Mouse (Mus musculus): ENCODE data around the gene Alk.

Gene Alk

GRCm38 (mm10) chr17:71973704-71974103, 630.7 kb downstream of the Alk start:
- DNase-seq (ENCODE audit: low read depth): no peak

- no peak for DNase-seq (ENCODE audit: low read depth)
Measured at GRCm38 (mm10) chr17:71967356-71967755, 637.1 kb downstream of the Alk start.

- DNase-seq (ENCODE audit: low read depth): peak; percentile 15
Measured at GRCm38 (mm10) chr17:71965733-71966606, 638.5 kb downstream of the Alk start.

- no peak for DNase-seq (ENCODE audit: low read depth)
Measured at GRCm38 (mm10) chr17:71964610-71965009, 639.8 kb downstream of the Alk start.

- no peak for DNase-seq (ENCODE audit: low read depth)
Measured at GRCm38 (mm10) chr17:71962746-71963145, 641.7 kb downstream of the Alk start.

- no peak for DNase-seq (ENCODE audit: low read depth)
Measured at GRCm38 (mm10) chr17:71955011-71955410, 649.4 kb downstream of the Alk start.

GRCm38 (mm10) chr17:71954217-71954844, 650.1 kb downstream of the Alk start:
- DNase-seq (ENCODE audit: low read depth): no peak

- no peak for DNase-seq (ENCODE audit: low read depth)
Measured at GRCm38 (mm10) chr17:71950968-71951367, 653.5 kb downstream of the Alk start.

GRCm38 (mm10) chr17:71948687-71949086, 655.7 kb downstream of the Alk start:
- no peak for DNase-seq (ENCODE audit: low read depth)

- peak; percentile 5 for DNase-seq (ENCODE audit: low read depth)
Measured at GRCm38 (mm10) chr17:71947452-71947851, 657.0 kb downstream of the Alk start.

- DNase-seq (ENCODE audit: low read depth): no peak
Measured at GRCm38 (mm10) chr17:71944020-71944419, 660.4 kb downstream of the Alk start.

GRCm38 (mm10) chr17:71942052-71942451, 662.4 kb downstream of the Alk start:
- DNase-seq (ENCODE audit: low read depth): no peak

GRCm38 (mm10) chr17:71941436-71941835, 663.0 kb downstream of the Alk start:
- no peak for DNase-seq (ENCODE audit: low read depth)

- no peak for DNase-seq (ENCODE audit: low read depth)
Measured at GRCm38 (mm10) chr17:71936681-71937080, 667.7 kb downstream of the Alk start.

GRCm38 (mm10) chr17:71935837-71936236, 668.6 kb downstream of the Alk start:
- no peak for DNase-seq (ENCODE audit: low read depth)

- DNase-seq (ENCODE audit: low read depth): no peak
Measured at GRCm38 (mm10) chr17:71935336-71935735, 669.1 kb downstream of the Alk start.

- DNase-seq (ENCODE audit: low read depth): no peak
Measured at GRCm38 (mm10) chr17:71914941-71915340, 689.5 kb downstream of the Alk start.

GRCm38 (mm10) chr17:71914541-71914940, 689.9 kb downstream of the Alk start:
- peak; percentile 2 for DNase-seq (ENCODE audit: low read depth)

GRCm38 (mm10) chr17:71913188-71913587, 691.2 kb downstream of the Alk start:
- no peak for DNase-seq (ENCODE audit: low read depth)

- no peak for DNase-seq (ENCODE audit: low read depth)
Measured at GRCm38 (mm10) chr17:71909107-71909506, 695.3 kb downstream of the Alk start.

GRCm38 (mm10) chr17:71881369-71881768, 723.1 kb downstream of the Alk start:
- no peak for DNase-seq (ENCODE audit: low read depth)

GRCm38 (mm10) chr17:71875492-71875891, 728.9 kb downstream of the Alk start:
- DNase-seq (ENCODE audit: low read depth): no peak

- DNase-seq (ENCODE audit: low read depth): no peak
Measured at GRCm38 (mm10) chr17:71874795-71875194, 729.6 kb downstream of the Alk start.
